Mouse (Mus musculus) lung, adult 2 months (tissue): ENCODE results near the gene Mthfs.

Source experiments
- CTCF ChIP-seq: fragments of 200-500 bp; IDR thresholded peaks from 2 replicates; pipeline ENCODE4 v1.5.1; 2011; ENCODE audit warnings: mild to moderate bottlenecking, low read length, control low read depth; ENCODE audit not compliant: insufficient read depth
- POLR2A ChIP-seq: fragments of 200-500 bp; IDR thresholded peaks from 2 replicates; pipeline ENCODE4 v1.6.1; 2011; ENCODE audit warnings: low read depth, mild to moderate bottlenecking, control low read depth, low read length, borderline replicate concordance; ENCODE audit errors: extremely low read depth

- TF ChIP-seq POLR2A: no peak
- TF ChIP-seq CTCF: no peak
Observed at GRCm38 (mm10) chr9:89267572-89267971, 57.1 kb downstream of the Mthfs start.
